21 mouse cellular contexts compared by ENCODE assay signal in the genomic region with DNA sequence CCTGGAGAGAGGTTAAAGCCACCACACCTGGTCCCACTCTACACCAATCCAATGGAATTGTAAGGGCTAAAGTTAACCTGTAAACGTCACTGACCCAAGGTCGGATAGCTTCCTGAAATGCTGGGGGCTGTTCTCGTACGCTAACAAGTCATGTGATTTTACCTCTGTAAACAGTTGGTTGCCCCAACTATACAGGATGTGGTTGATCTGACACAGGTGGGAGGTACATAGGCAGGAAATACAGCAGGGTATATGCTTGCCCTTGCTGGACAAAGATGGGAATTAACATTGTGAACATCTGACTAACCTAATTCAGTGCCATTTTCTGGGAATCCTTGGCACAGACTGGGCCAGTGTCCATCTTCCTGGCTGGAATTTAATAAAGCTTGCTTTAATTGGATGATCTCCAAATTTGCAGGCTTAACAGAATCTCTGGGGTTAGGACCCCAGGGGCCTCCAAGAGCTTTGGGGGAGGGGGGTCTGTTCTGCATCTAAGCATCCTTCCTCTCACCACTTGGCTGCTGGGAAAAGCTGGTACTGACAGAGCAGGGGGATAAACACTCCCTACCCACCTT. TPM values are rescaled to one million over a fixed set of nuclear protein-coding genes. Genes with fewer than 3 reads are reported as not detected.
DNase-seq lines count a peak whose midpoint lies in the region; ATAC-seq and TF ChIP-seq lines count a peak whose summit lies in the region.
"Had no signal": no experiment of that assay in that cellular context is flagged by ENCODE, and none has a peak within 500 bp of the region (broad histone marks: within the 10 kb centered on the region; RNA-seq: fewer than 3 reads in every experiment).

No protein-coding gene starts in this region.

- DNase-seq in embryonic facial prominence, embryonic 10.5 days (ENCODE audit: low spot score): no peak
- peak; percentile 21 for DNase-seq in thymus, adult 2 months
- no peak for DNase-seq in thymus, postnatal 4 days
- peak; percentile 17 for DNase-seq in thymus, postnatal 25 days
- DNase-seq in left cerebral cortex, postnatal 25 days (ENCODE audit: low spot score in 2 of 2): no peak
- no peak for DNase-seq in left cerebral cortex, postnatal 14 days (ENCODE audit: low spot score in 2 of 2)
- DNase-seq: adrenal gland, postnatal 10 days; heart, adult 11 months; kidney, adult 9 months; right cerebral cortex, postnatal 4 days had no signal

- no peak for TF ChIP-seq POLR2A in thymus, adult 2 months (IDR thresholded peaks at IDR 0.05; ENCODE audit: control insufficient read depth, extremely low read depth, insufficient read depth, low read length, poor library complexity)

- peaks cover 22% of the 10 kb centered on the region for H3K4me1 ChIP-seq in embryonic facial prominence, embryonic 13.5 days
- H3K4me1 ChIP-seq in embryonic facial prominence, embryonic 10.5 days: peaks cover 21% of the 10 kb centered on the region
- peaks cover 10% of the 10 kb centered on the region for H3K4me1 ChIP-seq in thymus, adult 2 months (replicated peaks; ENCODE audit: control insufficient read depth, insufficient read depth, low read length)
- H3K4me1 ChIP-seq: lung, embryonic 15.5 days; midbrain, embryonic 12.5 days had no signal

- H3K27me3 ChIP-seq in embryonic facial prominence, embryonic 13.5 days: no peaks in the 10 kb centered on the region
- no peaks in the 10 kb centered on the region for H3K27me3 ChIP-seq in embryonic facial prominence, embryonic 10.5 days (replicated peaks; ENCODE audit: low read depth, poor library complexity, severe bottlenecking)
- H3K27me3 ChIP-seq in thymus, adult 2 months (ENCODE audit: control insufficient read depth, insufficient read depth, low read length): no peaks in the 10 kb centered on the region
- H3K27me3 ChIP-seq: embryonic facial prominence, embryonic 15.5 days; heart, embryonic 13.5 days; lung, embryonic 15.5 days; midbrain, embryonic 12.5 days; neural tube, embryonic 13.5 days had no signal

- intact Hi-C loops in left cerebral cortex, postnatal 25 days (cut with DNase I): no loop called here
- intact Hi-C loops in left cerebral cortex, postnatal 14 days (cut with DNase I): no loop called here

- H3K27ac ChIP-seq in embryonic facial prominence, embryonic 13.5 days: peak overlapping the region; percentile 64; the same call in 1 of the 2 replicates
- no peak overlapping the region for H3K27ac ChIP-seq in embryonic facial prominence, embryonic 10.5 days (replicated peaks)
- H3K27ac ChIP-seq in thymus, adult 2 months (ENCODE audit: control insufficient read depth, insufficient read depth, low read length): no peak overlapping the region
- H3K27ac ChIP-seq: embryonic facial prominence, embryonic 15.5 days; forebrain, embryonic 10.5 days; heart, embryonic 13.5 days; hindbrain, embryonic 15.5 days; liver, embryonic 14.5 days; lung, embryonic 15.5 days; macrophage; midbrain, embryonic 12.5 days; neural tube, embryonic 13.5 days had no signal

- no peak for TF ChIP-seq CTCF in thymus, adult 2 months (IDR thresholded peaks at IDR 0.05; ENCODE audit: borderline replicate concordance, control insufficient read depth, extremely low read depth, insufficient read depth, low read length, poor library complexity)

- no peak overlapping the region for H3K9ac ChIP-seq in embryonic facial prominence, embryonic 13.5 days
- H3K9ac ChIP-seq: embryonic facial prominence, embryonic 15.5 days; heart, embryonic 13.5 days; hindbrain, embryonic 15.5 days; liver, embryonic 14.5 days; lung, embryonic 15.5 days; midbrain, embryonic 12.5 days; neural tube, embryonic 13.5 days had no signal

- no peak overlapping the region for H3K4me3 ChIP-seq in embryonic facial prominence, embryonic 13.5 days
- no peak overlapping the region for H3K4me3 ChIP-seq in embryonic facial prominence, embryonic 10.5 days
- H3K4me3 ChIP-seq in thymus, adult 2 months (ENCODE audit: control insufficient read depth, insufficient read depth, low read length): no peak overlapping the region
- H3K4me3 ChIP-seq: embryonic facial prominence, embryonic 15.5 days; forebrain, embryonic 10.5 days; heart, embryonic 13.5 days; hindbrain, embryonic 15.5 days; lung, embryonic 15.5 days; midbrain, embryonic 12.5 days; neural tube, embryonic 13.5 days had no signal

- no peak overlapping the region for H3K4me2 ChIP-seq in embryonic facial prominence, embryonic 13.5 days
- H3K4me2 ChIP-seq: embryonic facial prominence, embryonic 15.5 days; heart, embryonic 13.5 days; hindbrain, embryonic 15.5 days; lung, embryonic 15.5 days; midbrain, embryonic 12.5 days; neural tube, embryonic 13.5 days had no signal

- H3K36me3 ChIP-seq in embryonic facial prominence, embryonic 13.5 days: no peaks in the 10 kb centered on the region
- H3K36me3 ChIP-seq in embryonic facial prominence, embryonic 10.5 days (replicated peaks): peaks cover 7% of the 10 kb centered on the region; the same call in 1 of the 2 replicates
- H3K36me3 ChIP-seq in thymus, adult 2 months (ENCODE audit: control insufficient read depth, insufficient read depth, low read length): no peaks in the 10 kb centered on the region
- H3K36me3 ChIP-seq: embryonic facial prominence, embryonic 15.5 days; hindbrain, embryonic 15.5 days; midbrain, embryonic 12.5 days had no signal

- ATAC-seq in embryonic facial prominence, embryonic 13.5 days (ENCODE audit: insufficient number of reproducible peaks, insufficient read depth, low FRiP score, low TSS enrichment, low read depth): no peak
- ATAC-seq in megakaryocyte, adult 5-6 weeks (ENCODE audit: poor library complexity, severe bottlenecking): 0 out of 2 replicates have a peak, but pooled peaks have one; percentile 24

- WGBS in embryonic facial prominence, embryonic 13.5 days: 74% methylated on average over 4 of the region's 4 CpGs
- 84% methylated on average over 4 of the region's 4 CpGs for WGBS in embryonic facial prominence, embryonic 10.5 days
- 25% methylated on average over 4 of the region's 4 CpGs for WGBS in thymus, adult 2 months

- peaks cover 4% of the 10 kb centered on the region; the same call in 1 of the 2 replicates for H3K9me3 ChIP-seq in embryonic facial prominence, embryonic 13.5 days
- H3K9me3 ChIP-seq in embryonic facial prominence, embryonic 10.5 days: no peaks in the 10 kb centered on the region
- H3K9me3 ChIP-seq: embryonic facial prominence, embryonic 15.5 days; heart, embryonic 13.5 days; hindbrain, embryonic 15.5 days; lung, embryonic 15.5 days; midbrain, embryonic 12.5 days; neural tube, embryonic 13.5 days had no signal

RNA-seq across cellular contexts. Expression of gene Synm, which starts 11.7 kb away (rescaled TPM):
- 0.76 and 0.79 TPM in 2 replicates for polyA plus RNA-seq in embryonic facial prominence, embryonic 13.5 days (2015; fragmentation: Nextera tagmentation; extraction: Ambion mirVana)
- polyA plus RNA-seq in embryonic facial prominence, embryonic 10.5 days (2016; fragmentation: Nextera tagmentation; extraction: Ambion mirVana): 2.1 and 2.9 TPM in 2 replicates
- polyA plus RNA-seq in thymus, adult 2 months (2012; rRNA removed): 7.2 and 8.5 TPM in 2 replicates
- not detected in 2 replicates for total RNA-seq in megakaryocyte, adult 5-6 weeks (2015)
- 0.07 TPM in 1 of 2 replicates, not detected in the other for total RNA-seq in megakaryocyte, adult 5-6 weeks (2017)
- total RNA-seq in left cerebral cortex, postnatal 25 days (2021): 10 to 100 TPM; 16.8 to 17.6 TPM
- total RNA-seq in left cerebral cortex, postnatal 14 days (2021): 10 to 100 TPM; 20.9 to 23.0 TPM
- polyA plus RNA-seq: macrophage had no signal

Comparison
In these comparisons a context has a peak if more than half of its experiments do, and no peak if none do; other contexts are left out.
1. DNase-seq: peak in thymus, adult 2 months (single experiment) and thymus, postnatal 25 days (single experiment); none in embryonic facial prominence, embryonic 10.5 days (single experiment), thymus, postnatal 4 days (single experiment), left cerebral cortex, postnatal 25 days (0 of 2) and left cerebral cortex, postnatal 14 days (0 of 2).
2. RNA of gene Synm, which starts 11.7 kb away (total RNA-seq): 20.9 to 23.0 TPM in left cerebral cortex, postnatal 14 days and 16.8 to 17.6 TPM in left cerebral cortex, postnatal 25 days; 0.07 TPM in megakaryocyte, adult 5-6 weeks; every median in the first group is over 10 times any median in the second.